Mouse (Mus musculus) ZHBTc4 (cell line): ENCODE results near the gene Ccsap.

ENCODE experiments used
- DNase-seq: peaks from one replicate; pipeline ENCODE4 v3.0.0-alpha.2; 2011; ENCODE audit warnings: low read depth, low spot score

Gene Ccsap

GRCm38 (mm10) chr8:123880271-123880670 is 20.3 kb upstream of the Ccsap start:
- no peak for DNase-seq

DNA sequence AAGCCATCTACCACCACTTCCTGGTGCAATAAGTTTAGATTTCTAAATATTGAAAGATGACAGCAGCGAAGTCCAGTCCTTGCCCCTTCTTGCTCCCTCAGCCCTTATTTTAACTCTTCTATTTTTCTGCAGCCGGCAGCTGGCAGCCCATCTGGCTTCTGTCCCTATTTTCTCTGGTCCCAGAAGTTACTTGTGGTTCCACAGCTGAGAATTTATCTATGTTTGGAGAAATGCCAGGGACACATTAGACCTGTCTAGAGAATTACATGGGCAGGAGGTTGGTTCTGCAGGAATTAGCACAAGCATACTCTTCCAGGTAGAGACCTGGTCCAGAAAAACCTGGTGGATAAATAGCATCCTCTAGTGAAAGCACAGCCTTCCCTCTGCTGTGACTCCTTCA is 17.9 kb upstream of the Ccsap start:
- no peak for DNase-seq

DNA sequence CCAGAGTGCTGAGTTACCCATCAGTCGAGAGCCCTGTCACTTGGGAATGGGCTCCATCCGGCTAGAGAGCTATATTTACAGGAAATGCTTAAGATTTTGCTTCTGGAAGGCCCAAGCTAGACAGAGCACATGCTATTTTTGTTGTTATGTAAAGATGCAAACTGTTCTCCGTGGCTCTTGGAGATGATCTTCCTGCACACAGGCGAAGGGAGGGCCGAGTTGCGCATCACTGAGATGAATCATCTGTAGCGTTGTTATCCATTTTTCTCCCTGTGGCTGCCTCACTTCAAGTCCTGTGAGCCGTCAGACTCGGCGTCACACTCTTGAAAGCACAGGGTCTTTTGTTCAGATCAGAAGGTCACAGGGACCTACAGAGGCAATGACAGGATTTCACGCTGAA is 14.3 kb upstream of the Ccsap start:
- DNase-seq: no peak

GRCm38 (mm10) chr8:123873364-123873763 is 13.4 kb upstream of the Ccsap start:
- no peak for DNase-seq

DNA sequence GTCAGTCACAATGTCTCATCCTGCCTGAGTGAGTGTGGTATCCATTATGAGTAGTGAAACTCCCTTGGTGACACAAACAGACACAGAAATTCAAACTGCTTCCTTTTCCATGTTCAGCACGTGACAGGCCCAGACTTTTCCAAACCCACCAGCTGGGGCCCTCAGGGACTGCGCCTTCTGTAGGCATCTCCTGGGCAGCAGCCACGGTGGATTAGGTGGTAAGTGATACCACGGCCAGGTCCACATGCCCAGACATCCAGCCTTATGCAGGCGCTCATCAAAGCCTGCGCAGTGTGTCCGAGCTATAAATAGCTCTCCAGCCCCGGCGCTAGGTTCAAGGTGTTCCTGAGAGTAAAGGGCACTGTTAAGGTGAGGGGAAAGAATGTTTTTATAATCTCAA is 12.0 kb upstream of the Ccsap start:
- no peak for DNase-seq

DNA sequence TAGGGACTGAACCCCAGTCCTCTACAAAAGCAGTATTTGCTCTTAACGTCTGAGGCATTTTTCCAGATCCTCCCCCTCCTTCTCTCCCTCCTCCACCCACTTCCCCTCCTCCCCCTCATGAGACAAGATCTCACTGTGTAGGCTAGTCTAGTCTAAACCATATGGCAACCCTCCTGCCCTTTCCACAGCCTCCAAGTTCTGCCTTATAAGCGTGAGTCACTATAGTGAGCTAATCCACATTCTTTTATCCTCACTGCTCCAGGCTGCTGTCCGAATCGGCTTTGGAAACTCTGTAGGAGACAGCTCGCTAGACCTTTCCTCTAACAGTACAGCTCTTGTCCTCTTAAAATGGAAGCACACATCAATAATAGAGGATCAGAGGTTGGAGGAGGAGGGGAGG is 7.0 kb upstream of the Ccsap start:
- DNase-seq: no peak

DNA sequence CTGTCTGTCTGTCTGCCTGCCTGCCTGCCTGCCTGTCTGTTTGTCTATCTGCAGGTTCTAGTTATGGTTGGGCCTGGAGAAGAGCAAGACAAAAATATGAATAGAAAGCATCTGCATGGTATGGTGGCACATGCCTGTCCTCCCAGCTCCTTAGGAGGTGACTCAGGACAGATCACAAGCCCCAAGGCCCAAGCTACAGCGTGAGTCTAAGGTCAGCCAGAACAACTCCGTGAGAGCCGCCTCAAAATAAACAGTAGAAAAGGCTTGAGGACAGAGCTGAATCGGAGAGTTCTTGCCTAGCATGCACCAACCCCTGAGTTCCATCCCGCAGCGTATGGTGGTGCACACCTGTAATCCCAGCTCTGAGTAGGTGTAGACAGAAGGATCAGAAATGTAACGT is 5.8 kb upstream of the Ccsap start:
- DNase-seq: no peak

DNA sequence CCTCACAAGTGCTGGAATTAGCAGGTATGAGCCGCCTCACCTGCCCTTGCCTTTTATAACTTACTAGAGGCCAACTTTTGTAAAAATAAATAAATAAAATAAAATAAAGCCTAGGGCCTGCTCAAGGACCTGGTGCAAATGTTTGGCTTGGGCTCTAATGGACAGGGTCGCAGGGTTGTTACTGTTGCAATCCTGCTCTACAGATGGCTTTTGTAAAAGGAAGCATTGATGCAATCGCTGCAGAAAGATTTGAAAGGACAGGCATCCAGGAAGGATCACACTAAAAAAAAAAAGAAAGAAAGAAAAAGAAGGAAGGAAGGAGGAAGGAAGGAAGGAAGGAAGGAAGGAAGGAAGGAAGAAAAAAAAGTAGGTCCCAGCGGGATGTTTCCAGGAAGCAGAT is 377 bp upstream of the Ccsap start:
- no peak for DNase-seq

DNA sequence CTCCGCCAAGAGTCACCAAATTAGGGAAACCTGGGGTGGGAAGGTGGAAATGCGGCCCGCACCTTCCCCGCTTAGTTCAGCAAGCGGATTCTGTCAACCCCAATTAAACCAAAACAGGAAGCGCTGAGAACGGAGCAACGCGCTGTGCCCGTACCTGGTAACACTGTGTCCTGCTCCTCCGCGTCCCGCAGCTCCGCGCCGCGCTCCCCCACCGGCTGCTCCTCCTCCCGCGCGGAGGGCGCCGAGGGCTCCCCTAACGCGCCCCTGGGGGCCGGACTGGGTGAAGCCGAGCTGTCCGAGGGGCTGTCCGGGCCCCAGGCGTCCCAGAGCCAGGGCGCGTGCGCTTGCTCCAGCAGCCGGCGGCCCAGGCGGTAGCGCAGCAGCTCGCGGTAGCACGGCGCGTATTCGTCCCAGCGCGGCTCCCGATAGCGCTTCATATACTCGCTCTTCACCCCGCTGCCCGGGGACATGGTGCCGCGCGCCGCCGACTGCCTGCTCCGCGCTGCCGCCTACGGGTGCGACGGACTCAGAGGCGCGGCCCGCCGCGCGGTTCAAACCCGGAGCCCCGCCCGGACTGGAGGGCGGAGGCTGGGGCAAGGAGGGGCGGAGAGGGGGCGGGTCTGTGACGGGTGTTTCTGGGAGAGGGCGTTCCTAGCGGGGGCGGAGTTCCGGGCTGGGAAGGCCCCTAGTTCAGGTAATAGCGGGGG is 915 bp downstream of the Ccsap start:
- peak; percentile 97 for DNase-seq

GRCm38 (mm10) chr8:123858574-123858940 is 1.5 kb downstream of the Ccsap start:
- no peak for DNase-seq

GRCm38 (mm10) chr8:123857361-123857760 is 2.6 kb downstream of the Ccsap start:
- DNase-seq: no peak

DNA sequence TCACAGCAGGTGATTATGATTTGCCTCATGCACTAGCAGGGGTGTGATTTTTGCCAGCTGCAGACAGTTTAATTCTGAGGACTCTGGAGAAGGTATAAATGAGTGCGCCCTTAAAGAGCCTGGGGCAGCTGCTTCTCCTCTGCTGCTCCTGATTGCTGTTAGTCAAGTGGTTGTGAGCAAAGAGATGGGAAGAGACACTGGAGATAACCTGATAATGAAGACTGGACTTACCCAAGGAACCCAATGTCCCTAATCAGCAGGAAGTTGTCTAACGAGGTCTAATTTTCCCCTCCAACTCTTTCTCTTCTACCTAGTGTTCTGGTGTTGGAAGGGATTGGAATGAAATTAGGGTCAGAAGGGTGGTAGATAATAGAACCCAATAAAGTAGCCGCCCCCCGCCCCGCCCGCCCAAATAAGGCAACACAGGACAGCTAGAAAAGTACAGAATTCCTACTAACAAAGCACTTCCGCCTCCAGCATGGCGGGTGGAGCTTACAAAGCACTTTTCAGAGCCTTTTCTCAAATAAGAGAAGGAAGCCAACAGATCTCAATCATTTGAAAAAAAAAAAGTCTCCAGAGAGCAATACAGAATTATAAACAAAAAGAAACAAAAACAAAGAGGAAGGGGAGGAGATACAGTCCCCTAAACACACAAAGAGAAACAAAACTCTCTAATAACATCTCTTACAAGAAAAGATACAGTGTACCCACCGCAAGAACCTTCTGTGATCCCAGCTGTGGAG is 5.1 kb downstream of the Ccsap start:
- no peak for DNase-seq

DNA sequence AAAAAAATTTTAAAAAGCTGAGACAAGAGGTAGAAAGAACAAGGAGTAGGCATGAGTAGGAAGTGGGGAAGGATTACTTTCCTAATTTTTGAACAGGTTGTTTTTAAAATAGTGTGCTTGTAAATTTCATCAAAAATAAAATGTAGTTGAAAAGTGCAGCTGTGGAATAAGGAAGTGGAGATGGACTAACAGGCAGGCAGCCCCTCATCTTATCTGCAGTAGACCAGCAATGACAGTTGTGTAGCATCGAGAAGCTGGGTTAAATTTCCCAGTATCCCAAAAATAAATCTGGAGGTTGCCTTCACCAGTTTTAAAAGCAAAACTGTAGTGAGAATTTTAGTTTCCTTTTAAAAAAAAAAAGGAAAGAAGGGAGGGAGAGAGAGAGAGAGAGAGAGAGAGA is 5.8 kb downstream of the Ccsap start:
- DNase-seq: no peak

GRCm38 (mm10) chr8:123851590-123851989 is 8.4 kb downstream of the Ccsap start:
- DNase-seq: no peak

DNA sequence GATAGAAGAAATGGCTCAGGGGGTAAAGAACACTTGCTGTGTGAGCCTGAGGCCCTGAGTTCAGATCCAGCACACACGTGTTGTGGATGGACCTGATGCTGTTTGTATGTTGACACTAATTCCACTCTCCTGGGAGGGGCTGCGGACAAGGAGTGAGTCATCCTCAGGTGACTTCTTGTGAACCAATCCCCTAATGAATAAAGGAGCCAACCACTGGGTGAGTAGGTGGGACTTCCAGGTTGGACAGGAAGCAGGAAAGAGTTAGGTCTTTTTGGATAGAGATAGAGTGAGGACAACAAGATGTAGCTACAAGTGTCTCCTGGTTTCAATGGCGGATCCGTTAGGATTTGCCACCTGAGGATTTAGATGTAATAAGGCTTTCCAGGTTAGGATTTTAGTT is 10.7 kb downstream of the Ccsap start:
- peak; percentile 85 for DNase-seq

DNA sequence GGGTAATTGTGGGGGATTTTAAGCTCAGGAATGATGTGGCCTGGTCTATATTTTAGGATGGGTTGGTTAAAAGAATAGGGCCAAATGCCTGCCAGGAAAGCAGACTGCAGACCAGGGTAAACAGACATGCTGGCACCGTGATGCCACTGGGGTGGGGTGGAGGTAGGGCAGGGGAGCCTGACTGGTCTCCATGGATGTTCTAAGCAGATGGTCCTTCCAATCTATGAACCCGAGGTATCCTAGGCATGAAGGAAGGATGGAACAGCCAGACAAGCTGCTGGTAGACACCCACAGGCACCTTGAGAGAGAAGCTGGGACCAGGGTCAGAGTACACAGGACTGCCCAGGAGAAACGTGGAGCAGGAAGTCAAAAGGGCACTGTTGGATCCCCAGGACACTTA is 12.5 kb downstream of the Ccsap start:
- no peak for DNase-seq

DNA sequence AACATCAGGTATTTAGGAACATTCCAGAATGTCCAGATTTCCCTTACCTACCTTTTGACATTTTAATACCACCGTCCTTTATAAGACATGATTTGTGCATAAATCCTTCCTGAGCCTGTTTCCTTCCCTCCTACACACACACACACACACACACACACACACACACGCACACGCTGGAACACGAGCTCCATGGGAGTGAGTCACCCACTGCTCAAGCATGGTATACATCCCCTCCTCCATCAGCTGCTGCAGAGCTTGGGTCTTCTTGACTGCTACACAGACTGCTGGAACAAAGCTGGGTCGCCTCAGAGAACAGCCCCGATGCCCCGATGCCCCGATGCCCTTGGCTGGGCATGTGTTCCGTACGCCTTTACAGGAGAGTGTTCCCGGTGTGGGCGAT is 13.5 kb downstream of the Ccsap start:
- no peak for DNase-seq

- no peak for DNase-seq
These were observed 14.0 kb downstream of the Ccsap start for GRCm38 (mm10) chr8:123845991-123846390.

GRCm38 (mm10) chr8:123845114-123845513 is 14.9 kb downstream of the Ccsap start:
- no peak for DNase-seq

GRCm38 (mm10) chr8:123844341-123844740 is 15.7 kb downstream of the Ccsap start:
- no peak for DNase-seq

DNA sequence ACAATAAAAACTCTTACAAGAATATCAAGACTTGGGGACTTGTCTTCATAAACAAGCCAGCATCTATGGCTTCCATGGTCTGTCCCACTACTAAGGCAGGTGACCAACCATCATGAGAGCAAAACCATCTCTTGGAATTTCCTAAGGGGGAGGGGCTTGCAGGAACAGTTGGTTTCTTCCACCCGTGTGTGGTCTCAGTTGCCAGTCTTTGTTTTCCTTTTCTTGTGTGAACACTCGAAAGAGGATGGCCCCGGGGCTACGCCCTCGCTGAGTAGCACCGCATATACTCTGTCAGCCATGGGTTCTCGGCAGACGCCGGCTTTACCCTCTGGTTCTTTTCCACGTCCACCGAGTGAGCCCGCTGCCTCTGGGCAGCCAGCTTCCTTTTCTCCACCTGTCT is 17.9 kb downstream of the Ccsap start:
- DNase-seq: peak; percentile 79

GRCm38 (mm10) chr8:123840578-123841345 is 19.2 kb downstream of the Ccsap start:
- DNase-seq: no peak

DNA sequence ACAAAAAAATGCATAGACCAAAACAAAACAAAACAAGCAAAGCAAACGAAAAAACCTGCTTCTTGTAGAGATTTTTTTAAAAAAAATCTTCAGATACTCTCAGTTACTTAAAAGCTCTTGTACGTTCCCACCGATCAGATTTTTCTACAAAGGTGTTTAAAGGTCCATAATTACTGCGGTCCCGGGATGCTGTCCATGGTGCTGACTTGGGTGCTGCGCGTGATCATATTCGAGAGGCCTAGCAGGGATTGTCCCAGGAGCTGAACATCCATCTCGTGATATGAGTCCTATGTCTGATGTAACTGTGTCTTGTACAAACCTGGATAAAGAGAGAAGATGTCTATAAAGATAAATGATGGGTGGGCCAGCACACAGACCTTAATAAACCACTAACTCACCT is 21.5 kb downstream of the Ccsap start:
- peak; percentile 48 for DNase-seq
